Mouse (Mus musculus): ENCODE results near the gene Rapgef3.

Gene Rapgef3

GRCm38 (mm10) chr15:97720026-97720675, 47.6 kb downstream of the Rapgef3 start:
- no peak for DNase-seq (ENCODE audit: low spot score)

DNA sequence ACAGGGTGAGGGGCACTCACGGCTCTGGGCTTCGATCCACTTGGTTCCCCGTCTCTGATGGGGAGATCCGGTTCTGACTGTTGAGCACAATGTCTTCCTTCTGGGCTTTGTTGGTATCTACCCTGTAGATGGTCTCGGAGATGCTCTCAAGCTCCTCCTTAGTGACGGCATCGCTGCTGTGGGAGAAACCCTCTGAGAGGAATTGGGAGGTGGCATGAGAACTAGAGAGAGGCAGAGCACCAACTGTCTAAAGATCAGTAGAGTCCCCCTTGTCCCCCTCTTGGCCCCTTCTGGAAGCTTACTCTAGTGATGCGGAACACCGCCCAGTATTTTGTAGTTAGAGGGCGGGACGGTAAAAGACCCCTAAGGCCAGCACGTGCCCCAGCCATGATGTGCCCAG, 48.3 kb downstream of the Rapgef3 start:
- DNase-seq (ENCODE audit: low spot score): no peak

GRCm38 (mm10) chr15:97718535-97719155, 49.1 kb downstream of the Rapgef3 start:
- DNase-seq (ENCODE audit: low spot score): no peak

DNA sequence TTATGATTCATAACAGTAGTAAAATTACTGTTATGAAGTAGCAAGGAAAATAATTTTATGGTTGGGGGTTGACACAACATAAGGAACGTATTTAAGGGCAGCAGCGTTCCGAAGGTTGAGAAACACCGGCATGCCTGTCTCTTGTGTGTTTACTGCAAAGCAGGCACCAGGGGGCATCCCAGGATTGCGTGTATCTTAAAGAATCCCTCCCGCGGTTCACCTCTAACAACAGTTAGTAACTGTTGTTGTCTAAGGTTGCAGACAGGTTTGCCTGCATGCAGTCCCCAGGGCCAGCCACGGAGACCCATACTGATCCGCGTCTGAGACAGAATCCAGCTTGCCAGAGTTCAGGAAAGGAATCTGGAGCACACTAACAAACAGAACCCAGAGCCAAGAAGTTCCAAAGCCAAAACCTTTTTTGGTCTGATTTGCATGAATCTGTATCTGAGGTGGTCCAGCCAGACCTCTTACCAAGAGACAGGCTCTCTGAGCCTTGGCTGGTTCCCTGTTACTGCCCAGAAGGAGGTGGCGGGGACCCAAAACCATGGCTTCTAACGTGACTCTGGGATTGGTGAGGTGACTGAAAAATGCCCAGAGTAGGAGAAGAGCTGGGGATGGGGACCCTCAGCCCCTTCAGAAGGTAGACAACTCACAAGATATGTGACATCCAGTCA, 49.8 kb downstream of the Rapgef3 start:
- no peak for DNase-seq (ENCODE audit: low spot score)

DNA sequence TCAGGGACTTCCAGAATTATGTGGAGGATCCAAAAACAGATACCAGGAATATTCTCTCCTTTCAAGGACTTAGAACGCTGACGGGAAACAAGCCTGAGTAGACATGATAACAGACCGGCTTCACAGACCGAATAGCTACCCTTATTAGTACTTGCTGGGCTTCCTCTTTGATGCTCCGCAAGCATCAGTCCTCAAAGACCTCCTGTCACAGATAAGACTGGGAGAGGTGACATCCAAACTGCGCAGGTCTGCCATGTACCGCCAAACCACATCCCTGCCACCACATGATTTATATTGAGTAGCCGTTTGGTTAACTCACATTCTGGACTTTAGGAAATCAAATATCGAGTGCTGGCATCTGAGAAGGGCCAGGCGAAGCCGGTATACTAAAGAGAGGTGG, 51.0 kb downstream of the Rapgef3 start:
- no peak for DNase-seq (ENCODE audit: low spot score)

DNA sequence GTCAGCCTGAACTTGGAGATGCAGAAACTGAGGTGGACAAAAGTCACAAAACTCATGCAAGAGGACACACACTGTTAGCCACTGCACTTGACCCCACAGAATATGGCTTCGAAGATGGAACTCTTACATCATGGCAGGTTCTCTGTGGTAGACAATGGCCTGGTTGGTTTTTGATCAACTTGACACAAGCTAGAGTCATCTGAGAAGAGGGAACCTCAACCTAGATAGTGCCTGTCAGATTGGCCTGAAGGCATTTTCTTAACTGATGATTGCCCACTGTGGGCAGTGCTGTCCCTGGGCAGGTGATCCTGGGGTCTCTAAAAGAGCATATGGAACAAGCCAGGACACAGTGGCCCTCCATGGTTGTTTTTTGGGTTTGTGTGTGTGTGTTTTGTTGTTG, 52.0 kb downstream of the Rapgef3 start:
- DNase-seq (ENCODE audit: low spot score): no peak

- DNase-seq (ENCODE audit: low spot score): no peak
Measured at GRCm38 (mm10) chr15:97715083-97715482, 52.7 kb downstream of the Rapgef3 start.

- DNase-seq (ENCODE audit: low spot score): no peak
Measured at GRCm38 (mm10) chr15:97712546-97712945, 55.2 kb downstream of the Rapgef3 start.

- no peak for DNase-seq (ENCODE audit: low spot score)
Measured at GRCm38 (mm10) chr15:97710906-97711305, 56.9 kb downstream of the Rapgef3 start.

DNA sequence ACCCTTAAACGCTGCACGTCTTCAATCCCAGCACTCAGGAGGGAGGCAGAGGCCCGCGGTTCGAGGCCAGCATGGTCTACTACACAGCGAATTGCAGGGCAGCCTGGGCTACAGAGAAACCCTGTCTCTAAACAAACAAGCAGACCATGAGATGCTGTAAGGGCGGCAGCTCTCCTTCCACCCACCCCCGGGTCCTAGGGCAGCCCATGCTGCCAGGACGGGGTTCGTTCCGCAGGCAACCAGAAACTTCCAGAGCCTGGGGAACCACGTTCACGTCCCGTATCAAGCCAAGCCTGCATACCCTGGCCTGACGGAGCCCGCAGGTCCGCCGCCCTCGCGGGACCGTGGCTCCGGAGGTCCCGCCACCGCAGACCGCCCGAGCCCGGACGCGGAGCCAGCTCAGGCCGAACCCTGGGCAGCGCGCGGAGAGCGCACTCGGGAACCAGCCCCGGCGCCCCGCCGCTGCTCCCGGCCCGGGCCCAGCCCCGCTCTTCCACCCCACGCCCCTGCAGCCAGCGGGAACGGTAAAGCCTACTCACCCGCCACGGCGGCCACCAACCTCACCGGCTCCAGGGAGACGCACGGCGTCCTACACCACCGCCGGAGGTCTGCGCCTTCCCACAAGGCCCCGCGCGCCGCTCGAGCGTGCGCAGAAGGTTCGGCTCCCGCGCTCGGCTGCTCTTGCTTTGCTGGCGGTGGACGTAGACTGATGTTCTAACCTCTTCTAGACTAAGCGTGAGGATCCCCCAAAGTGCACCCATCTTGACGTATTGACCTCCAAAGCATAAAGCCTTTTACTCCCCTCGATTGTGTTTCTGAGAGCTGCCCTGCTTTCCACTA, 62.3 kb downstream of the Rapgef3 start, which contains the start of gene Rpap3:
Rpap3 (minus strand) TSS at position 615 of the 840 bp plus-strand sequence.
- DNase-seq (ENCODE audit: low spot score): peak; percentile 48

GRCm38 (mm10) chr15:97696616-97697015, 71.2 kb downstream of the Rapgef3 start:
- no peak for DNase-seq (ENCODE audit: low spot score)
